Mouse (Mus musculus): ENCODE measurements around the gene Ociad1. TPM values are rescaled to one million over a fixed set of nuclear protein-coding genes. Genes with fewer than 3 reads are reported as not detected.
A peak's percentile ranks its signal among the peaks of the same experiment; 100 is the strongest.

Ociad1 gene
- polyA plus RNA-seq, 1 experiment from 2014 or later = 374 TPM

- 89% methylated on average over 9 of the region's 9 CpGs for WGBS
- Histone ChIP-seq H3K4me2 (ENCODE audit: low read length) (no peak overlapping the region), H3K27ac (ENCODE audit: low read length) (no peak overlapping the region), H3K27me3 (ENCODE audit: control insufficient read depth, insufficient read depth, low read depth, low read length) (no peaks in the 10 kb centered on the region), H3K4me3 (ENCODE audit: low read depth, low read length) (no peak overlapping the region), H3K9ac (ENCODE audit: low read depth, low read length) (no peak overlapping the region), H3K4me1 (ENCODE audit: control insufficient read depth, insufficient read depth, low read length) (peaks cover 16% of the 10 kb centered on the region), H3K36me3 (ENCODE audit: control insufficient read depth, insufficient read depth, low read length) (no peaks in the 10 kb centered on the region), H3K9me3 (replicated peaks; ENCODE audit: control insufficient read depth, low read length, poor library complexity, severe bottlenecking) (no peaks in the 10 kb centered on the region)
- ATAC-seq = no peak
Observed at GRCm38 (mm10) chr5:73339779-73340722, 47.5 kb downstream of the Ociad1 start.

GRCm38 (mm10) chr5:73340723-73341235 lies 48.2 kb downstream of the Ociad1 start, which contains the start of gene Ociad2:
Ociad2 (minus strand) TSS chr5:73341028.
- WGBS = 79% methylated on average over 8 of the region's 8 CpGs
- Histone ChIP-seq H3K9ac (ENCODE audit: low read depth, low read length) (no peak within 1 kb of the TSS), H3K27me3 (ENCODE audit: control insufficient read depth, insufficient read depth, low read depth, low read length) (no peaks in the 10 kb centered on the region), H3K4me3 (ENCODE audit: low read depth, low read length) (no peak within 1 kb of the TSS), H3K9me3 (replicated peaks; ENCODE audit: control insufficient read depth, low read length, poor library complexity, severe bottlenecking) (no peaks in the 10 kb centered on the region), H3K4me2 (ENCODE audit: low read length) (no peak within 1 kb of the TSS), H3K4me1 (ENCODE audit: control insufficient read depth, insufficient read depth, low read length) (peaks cover 16% of the 10 kb centered on the region), H3K36me3 (ENCODE audit: control insufficient read depth, insufficient read depth, low read length) (no peaks in the 10 kb centered on the region), H3K27ac (ENCODE audit: low read length) (no peak within 1 kb of the TSS)
- ATAC-seq = no peak

GRCm38 (mm10) chr5:73342701-73343355 lies 50.2 kb downstream of the Ociad1 start:
- Histone ChIP-seq H3K4me2 (ENCODE audit: low read length) (no peak overlapping the region), H3K27me3 (ENCODE audit: control insufficient read depth, insufficient read depth, low read depth, low read length) (no peaks in the 10 kb centered on the region), H3K36me3 (ENCODE audit: control insufficient read depth, insufficient read depth, low read length) (no peaks in the 10 kb centered on the region), H3K9me3 (replicated peaks; ENCODE audit: control insufficient read depth, low read length, poor library complexity, severe bottlenecking) (no peaks in the 10 kb centered on the region), H3K4me1 (ENCODE audit: control insufficient read depth, insufficient read depth, low read length) (peaks cover 10% of the 10 kb centered on the region), H3K27ac (ENCODE audit: low read length) (no peak overlapping the region), H3K9ac (ENCODE audit: low read depth, low read length) (no peak overlapping the region), H3K4me3 (ENCODE audit: low read depth, low read length) (no peak overlapping the region)
- WGBS = 84% methylated on average over 22 of the region's 22 CpGs
- ATAC-seq = no peak

- Histone ChIP-seq H3K27ac (ENCODE audit: low read length) (no peak overlapping the region; the same call in 1 of the 2 replicates), H3K27me3 (ENCODE audit: control insufficient read depth, insufficient read depth, low read depth, low read length) (no peaks in the 10 kb centered on the region), H3K9ac (ENCODE audit: low read depth, low read length) (no peak overlapping the region), H3K4me2 (ENCODE audit: low read length) (peak overlapping the region; percentile 12; the same call in 1 of the 2 replicates), H3K36me3 (ENCODE audit: control insufficient read depth, insufficient read depth, low read length) (no peaks in the 10 kb centered on the region), H3K4me3 (ENCODE audit: low read depth, low read length) (no peak overlapping the region), H3K9me3 (replicated peaks; ENCODE audit: control insufficient read depth, low read length, poor library complexity, severe bottlenecking) (no peaks in the 10 kb centered on the region), H3K4me1 (ENCODE audit: control insufficient read depth, insufficient read depth, low read length) (peaks cover 7% of the 10 kb centered on the region; the same call in 1 of the 2 replicates)
- 17% methylated on average over 10 of the region's 10 CpGs for WGBS
- ATAC-seq = peak; percentile 51
Observed at GRCm38 (mm10) chr5:73344310-73344709, 51.7 kb downstream of the Ociad1 start.

- H3K4me3 ChIP-seq (ENCODE audit: low read depth, low read length) = no peak overlapping the region
- ATAC-seq = no peak
- 73% methylated on average over 4 of the region's 4 CpGs for WGBS
Observed at GRCm38 (mm10) chr5:73345254-73345653, 52.7 kb downstream of the Ociad1 start.

GRCm38 (mm10) chr5:73349514-73349913 lies 56.9 kb downstream of the Ociad1 start:
- 38% methylated on average over 5 of the region's 5 CpGs for WGBS
- no peak for ATAC-seq
- Histone ChIP-seq H3K4me2 (ENCODE audit: low read length) (no peak overlapping the region), H3K4me1 (ENCODE audit: control insufficient read depth, insufficient read depth, low read length) (peaks cover 2% of the 10 kb centered on the region; the same call in 1 of the 2 replicates), H3K27ac (ENCODE audit: low read length) (no peak overlapping the region), H3K36me3 (ENCODE audit: control insufficient read depth, insufficient read depth, low read length) (no peaks in the 10 kb centered on the region), H3K9ac (ENCODE audit: low read depth, low read length) (no peak overlapping the region), H3K27me3 (ENCODE audit: control insufficient read depth, insufficient read depth, low read depth, low read length) (no peaks in the 10 kb centered on the region), H3K4me3 (ENCODE audit: low read depth, low read length) (no peak overlapping the region), H3K9me3 (replicated peaks; ENCODE audit: control insufficient read depth, low read length, poor library complexity, severe bottlenecking) (no peaks in the 10 kb centered on the region)

More at GRCm38 (mm10) chr5:73345254-73345653, 52.7 kb downstream of the Ociad1 start:
- Histone ChIP-seq H3K27me3 (ENCODE audit: control insufficient read depth, insufficient read depth, low read depth, low read length) (no peaks in the 10 kb centered on the region), H3K9me3 (replicated peaks; ENCODE audit: control insufficient read depth, low read length, poor library complexity, severe bottlenecking) (no peaks in the 10 kb centered on the region), H3K27ac (ENCODE audit: low read length) (no peak overlapping the region), H3K4me1 (ENCODE audit: control insufficient read depth, insufficient read depth, low read length) (peaks cover 7% of the 10 kb centered on the region; the same call in 1 of the 2 replicates), H3K4me2 (ENCODE audit: low read length) (no peak overlapping the region), H3K9ac (ENCODE audit: low read depth, low read length) (no peak overlapping the region), H3K36me3 (ENCODE audit: control insufficient read depth, insufficient read depth, low read length) (no peaks in the 10 kb centered on the region)

GRCm38 (mm10) chr5:73351796-73352195 lies 59.2 kb downstream of the Ociad1 start:
- Histone ChIP-seq H3K9ac (ENCODE audit: low read depth, low read length) (no peak overlapping the region), H3K4me1 (ENCODE audit: control insufficient read depth, insufficient read depth, low read length) (peaks cover 3% of the 10 kb centered on the region; the same call in 1 of the 2 replicates), H3K36me3 (ENCODE audit: control insufficient read depth, insufficient read depth, low read length) (no peaks in the 10 kb centered on the region), H3K27ac (ENCODE audit: low read length) (no peak overlapping the region), H3K27me3 (ENCODE audit: control insufficient read depth, insufficient read depth, low read depth, low read length) (no peaks in the 10 kb centered on the region), H3K9me3 (replicated peaks; ENCODE audit: control insufficient read depth, low read length, poor library complexity, severe bottlenecking) (no peaks in the 10 kb centered on the region), H3K4me3 (ENCODE audit: low read depth, low read length) (no peak overlapping the region), H3K4me2 (ENCODE audit: low read length) (no peak overlapping the region)
- no peak for ATAC-seq
- WGBS = 97% methylated on average over 1 of the region's 1 CpGs

GRCm38 (mm10) chr5:73353519-73353918 lies 60.9 kb downstream of the Ociad1 start:
- Histone ChIP-seq H3K27ac (ENCODE audit: low read length) (no peak overlapping the region), H3K4me1 (ENCODE audit: control insufficient read depth, insufficient read depth, low read length) (peaks cover 3% of the 10 kb centered on the region; the same call in 1 of the 2 replicates), H3K4me3 (ENCODE audit: low read depth, low read length) (no peak overlapping the region), H3K27me3 (ENCODE audit: control insufficient read depth, insufficient read depth, low read depth, low read length) (no peaks in the 10 kb centered on the region), H3K36me3 (ENCODE audit: control insufficient read depth, insufficient read depth, low read length) (no peaks in the 10 kb centered on the region), H3K9ac (ENCODE audit: low read depth, low read length) (no peak overlapping the region), H3K4me2 (ENCODE audit: low read length) (no peak overlapping the region), H3K9me3 (replicated peaks; ENCODE audit: control insufficient read depth, low read length, poor library complexity, severe bottlenecking) (no peaks in the 10 kb centered on the region)
- WGBS = 47% methylated on average over 7 of the region's 7 CpGs
- ATAC-seq = peak; percentile 45; the same call in 1 of the 2 replicates
